Mouse (Mus musculus): Measurements from ENCODE around the gene Ttc6.

Gene Ttc6

GRCm38 (mm10) chr12:57545371-57546241 is 18.3 kb upstream of the Ttc6 start:
- DNase-seq (ENCODE audit: low spot score), result no peak

GRCm38 (mm10) chr12:57546415-57547201 is 17.3 kb upstream of the Ttc6 start, which contains the start of gene Foxa1:
TSS of gene Foxa1 (minus strand) at chr12:57546916.
- DNase-seq (ENCODE audit: low spot score), result no peak

- DNase-seq (ENCODE audit: low spot score), result no peak
Observed at GRCm38 (mm10) chr12:57547890-57548289, 16.0 kb upstream of the Ttc6 start.

GRCm38 (mm10) chr12:57548352-57548980 is 15.4 kb upstream of the Ttc6 start:
- no peak for DNase-seq (ENCODE audit: low spot score)

- DNase-seq (ENCODE audit: low spot score), result no peak
Observed at GRCm38 (mm10) chr12:57548981-57549666, 14.8 kb upstream of the Ttc6 start.

- no peak for DNase-seq (ENCODE audit: low spot score)
Observed at GRCm38 (mm10) chr12:57549667-57550160, 14.2 kb upstream of the Ttc6 start.

GRCm38 (mm10) chr12:57550181-57550808 is 13.6 kb upstream of the Ttc6 start:
- DNase-seq (ENCODE audit: low spot score), result no peak

GRCm38 (mm10) chr12:57550881-57551280 is 13.0 kb upstream of the Ttc6 start:
- no peak for DNase-seq (ENCODE audit: low spot score)

- DNase-seq (ENCODE audit: low spot score), result no peak
Observed at GRCm38 (mm10) chr12:57552286-57552685, 11.6 kb upstream of the Ttc6 start.

- DNase-seq (ENCODE audit: low spot score), result no peak
Observed at GRCm38 (mm10) chr12:57554091-57554490, 9.8 kb upstream of the Ttc6 start.

- no peak for DNase-seq (ENCODE audit: low spot score)
Observed at GRCm38 (mm10) chr12:57571773-57572172, 7.9 kb downstream of the Ttc6 start.

- no peak for DNase-seq (ENCODE audit: low spot score)
Observed at GRCm38 (mm10) chr12:57572415-57572814, 8.5 kb downstream of the Ttc6 start.

- DNase-seq (ENCODE audit: low spot score), result no peak
Observed at GRCm38 (mm10) chr12:57575931-57576628, 12.2 kb downstream of the Ttc6 start.

GRCm38 (mm10) chr12:57607624-57608023 is 43.7 kb downstream of the Ttc6 start:
- DNase-seq (ENCODE audit: low spot score), result no peak

GRCm38 (mm10) chr12:57615137-57615536 is 51.2 kb downstream of the Ttc6 start:
- DNase-seq (ENCODE audit: low spot score), result no peak

GRCm38 (mm10) chr12:57622030-57622429 is 58.1 kb downstream of the Ttc6 start:
- no peak for DNase-seq (ENCODE audit: low spot score)

- no peak for DNase-seq (ENCODE audit: low spot score)
Observed at GRCm38 (mm10) chr12:57623264-57623663, 59.4 kb downstream of the Ttc6 start.

- DNase-seq (ENCODE audit: low spot score), result no peak
Observed at GRCm38 (mm10) chr12:57624011-57624608, 60.2 kb downstream of the Ttc6 start.

- DNase-seq (ENCODE audit: low spot score), result no peak
Observed at GRCm38 (mm10) chr12:57650011-57650410, 86.1 kb downstream of the Ttc6 start.

GRCm38 (mm10) chr12:57650677-57651076 is 86.8 kb downstream of the Ttc6 start:
- DNase-seq (ENCODE audit: low spot score), result no peak
